Mouse (Mus musculus): ENCODE measurements around the gene Gm128. TPM values are rescaled to one million over a fixed set of nuclear protein-coding genes. Genes with fewer than 3 reads are reported as not detected.
"Not testable (repeated sequence)": the region's sequence is repeated elsewhere in the genome, so short reads cannot be mapped to it uniquely, and the experiment has no call there.

Gene Gm128
- polyA plus RNA-seq, 1 experiment from 2014 or later: 0.57 TPM

GRCm38 (mm10) chr3:95218466-95219137, 22.8 kb downstream of the Gm128 start:
- Histone ChIP-seq H3K4me3 (ENCODE audit: low read length) (peak overlapping the region; percentile 85), H3K27me3 (ENCODE audit: control insufficient read depth, insufficient read depth, low read length) (no peaks in the 10 kb centered on the region), H3K4me1 (ENCODE audit: control insufficient read depth, insufficient read depth, low read length) (peaks cover 5% of the 10 kb centered on the region; the same call in 1 of the 2 replicates), H3K9ac (ENCODE audit: low read depth, low read length) (peak overlapping the region; percentile 96; the same call in 1 of the 2 replicates), H3K9me3 (ENCODE audit: control insufficient read depth, low read length) (no peaks in the 10 kb centered on the region), H3K36me3 (ENCODE audit: control insufficient read depth, insufficient read depth, low read length) (peaks cover 41% of the 10 kb centered on the region), H3K4me2 (replicated peaks; ENCODE audit: low read depth, low read length) (peak overlapping the region; percentile 48), H3K27ac (ENCODE audit: low read depth, low read length) (peak overlapping the region; percentile 100)
- 82% methylated on average over 6 of the region's 6 CpGs for WGBS
- ATAC-seq (ENCODE audit: low FRiP score, low TSS enrichment): no peak

- Histone ChIP-seq H3K9ac (ENCODE audit: low read depth, low read length) (peak within 1 kb of the TSS; percentile 96), H3K4me3 (ENCODE audit: low read length) (peak within 1 kb of the TSS; percentile 85), H3K4me1 (ENCODE audit: control insufficient read depth, insufficient read depth, low read length) (peaks cover 5% of the 10 kb centered on the region; the same call in 1 of the 2 replicates), H3K9me3 (ENCODE audit: control insufficient read depth, low read length) (no peaks in the 10 kb centered on the region), H3K27ac (ENCODE audit: low read depth, low read length) (peak within 1 kb of the TSS; percentile 100), H3K36me3 (ENCODE audit: control insufficient read depth, insufficient read depth, low read length) (peaks cover 32% of the 10 kb centered on the region), H3K27me3 (ENCODE audit: control insufficient read depth, insufficient read depth, low read length) (no peaks in the 10 kb centered on the region), H3K4me2 (replicated peaks; ENCODE audit: low read depth, low read length) (peak within 1 kb of the TSS; percentile 48)
- WGBS: under 1% methylated on average over 56 of the region's 56 CpGs
- peak; percentile 94 for ATAC-seq (ENCODE audit: low FRiP score, low TSS enrichment)
Measured at GRCm38 (mm10) chr3:95217255-95218134, 23.9 kb downstream of the Gm128 start, which contains the start of gene Gabpb2. Gene Gabpb2, minus strand, starts transcription at chr3:95217916.

- peak overlapping the region; percentile 96 for H3K9ac ChIP-seq (ENCODE audit: low read depth, low read length)
- WGBS: 20% methylated on average over 4 of the region's 4 CpGs
- no peak; the same call in 1 of the 2 replicates for ATAC-seq (ENCODE audit: low FRiP score, low TSS enrichment)
Measured at GRCm38 (mm10) chr3:95216655-95217254, 24.6 kb downstream of the Gm128 start.

GRCm38 (mm10) chr3:95213609-95213975, 27.8 kb downstream of the Gm128 start:
- H3K4me1 ChIP-seq (ENCODE audit: control insufficient read depth, insufficient read depth, low read length): peaks cover 5% of the 10 kb centered on the region; the same call in 1 of the 2 replicates
- no peak for ATAC-seq (ENCODE audit: low FRiP score, low TSS enrichment)
- H3K9me3 ChIP-seq (ENCODE audit: control insufficient read depth, low read length): no peaks in the 10 kb centered on the region
- 97% methylated on average over 1 of the region's 1 CpGs for WGBS
- H3K4me3 ChIP-seq (ENCODE audit: low read length): no peak overlapping the region
- peaks cover 26% of the 10 kb centered on the region for H3K36me3 ChIP-seq (ENCODE audit: control insufficient read depth, insufficient read depth, low read length)
- no peak overlapping the region for H3K4me2 ChIP-seq (replicated peaks; ENCODE audit: low read depth, low read length)
- no peak overlapping the region for H3K27ac ChIP-seq (ENCODE audit: low read depth, low read length)
- H3K27me3 ChIP-seq (ENCODE audit: control insufficient read depth, insufficient read depth, low read length): no peaks in the 10 kb centered on the region
- no peak overlapping the region for H3K9ac ChIP-seq (ENCODE audit: low read depth, low read length)

More at GRCm38 (mm10) chr3:95216655-95217254, 24.6 kb downstream of the Gm128 start:
- Histone ChIP-seq H3K36me3 (ENCODE audit: control insufficient read depth, insufficient read depth, low read length) (peaks cover 30% of the 10 kb centered on the region), H3K4me3 (ENCODE audit: low read length) (peak overlapping the region; percentile 85), H3K4me2 (replicated peaks; ENCODE audit: low read depth, low read length) (peak overlapping the region; percentile 48), H3K27me3 (ENCODE audit: control insufficient read depth, insufficient read depth, low read length) (no peaks in the 10 kb centered on the region), H3K9me3 (ENCODE audit: control insufficient read depth, low read length) (no peaks in the 10 kb centered on the region), H3K4me1 (ENCODE audit: control insufficient read depth, insufficient read depth, low read length) (peaks cover 5% of the 10 kb centered on the region; the same call in 1 of the 2 replicates), H3K27ac (ENCODE audit: low read depth, low read length) (peak overlapping the region; percentile 100)

GRCm38 (mm10) chr3:95212889-95213608, 28.3 kb downstream of the Gm128 start:
- not testable (repeated sequence) for H3K4me3 ChIP-seq (ENCODE audit: low read length); H3K9me3 ChIP-seq (ENCODE audit: control insufficient read depth, low read length); H3K27me3 ChIP-seq (ENCODE audit: control insufficient read depth, insufficient read depth, low read length); H3K9ac ChIP-seq (ENCODE audit: low read depth, low read length); H3K4me2 ChIP-seq (replicated peaks; ENCODE audit: low read depth, low read length); H3K4me1 ChIP-seq (ENCODE audit: control insufficient read depth, insufficient read depth, low read length); H3K27ac ChIP-seq (ENCODE audit: low read depth, low read length); ATAC-seq (ENCODE audit: low FRiP score, low TSS enrichment)
- peaks cover 26% of the 10 kb centered on the region for H3K36me3 ChIP-seq (ENCODE audit: control insufficient read depth, insufficient read depth, low read length)
- 95% methylated on average over 7 of the region's 10 CpGs for WGBS

- no peak for ATAC-seq (ENCODE audit: low FRiP score, low TSS enrichment)
- no peak overlapping the region for H3K27ac ChIP-seq (ENCODE audit: low read depth, low read length)
- H3K36me3 ChIP-seq (ENCODE audit: control insufficient read depth, insufficient read depth, low read length): peaks cover 43% of the 10 kb centered on the region
- 87% methylated on average over 2 of the region's 2 CpGs for WGBS
- no peak overlapping the region for H3K4me3 ChIP-seq (ENCODE audit: low read length)
- H3K9me3 ChIP-seq (ENCODE audit: control insufficient read depth, low read length): no peaks in the 10 kb centered on the region
- no peaks in the 10 kb centered on the region for H3K4me1 ChIP-seq (ENCODE audit: control insufficient read depth, insufficient read depth, low read length)
- no peaks in the 10 kb centered on the region for H3K27me3 ChIP-seq (ENCODE audit: control insufficient read depth, insufficient read depth, low read length)
- no peak overlapping the region for H3K9ac ChIP-seq (ENCODE audit: low read depth, low read length)
- H3K4me2 ChIP-seq (replicated peaks; ENCODE audit: low read depth, low read length): no peak overlapping the region
Measured at GRCm38 (mm10) chr3:95210585-95210984, 30.8 kb downstream of the Gm128 start.

GRCm38 (mm10) chr3:95208286-95208685, 33.1 kb downstream of the Gm128 start:
- no peak for ATAC-seq (ENCODE audit: low FRiP score, low TSS enrichment)
- H3K9me3 ChIP-seq (ENCODE audit: control insufficient read depth, low read length): no peaks in the 10 kb centered on the region
- no peak overlapping the region for H3K9ac ChIP-seq (ENCODE audit: low read depth, low read length)
- no peaks in the 10 kb centered on the region for H3K4me1 ChIP-seq (ENCODE audit: control insufficient read depth, insufficient read depth, low read length)
- H3K36me3 ChIP-seq (ENCODE audit: control insufficient read depth, insufficient read depth, low read length): peaks cover 54% of the 10 kb centered on the region
- H3K4me2 ChIP-seq (replicated peaks; ENCODE audit: low read depth, low read length): no peak overlapping the region
- H3K27me3 ChIP-seq (ENCODE audit: control insufficient read depth, insufficient read depth, low read length): no peaks in the 10 kb centered on the region
- H3K27ac ChIP-seq (ENCODE audit: low read depth, low read length): no peak overlapping the region
- no peak overlapping the region for H3K4me3 ChIP-seq (ENCODE audit: low read length)
- 86% methylated on average over 4 of the region's 4 CpGs for WGBS

- no peaks in the 10 kb centered on the region for H3K9me3 ChIP-seq (ENCODE audit: control insufficient read depth, low read length)
- WGBS: 93% methylated on average over 6 of the region's 6 CpGs
- no peaks in the 10 kb centered on the region for H3K27me3 ChIP-seq (ENCODE audit: control insufficient read depth, insufficient read depth, low read length)
- H3K4me2 ChIP-seq (replicated peaks; ENCODE audit: low read depth, low read length): no peak overlapping the region
- H3K4me3 ChIP-seq (ENCODE audit: low read length): no peak overlapping the region
- peaks cover 66% of the 10 kb centered on the region for H3K36me3 ChIP-seq (ENCODE audit: control insufficient read depth, insufficient read depth, low read length)
- no peak for ATAC-seq (ENCODE audit: low FRiP score, low TSS enrichment)
- no peak overlapping the region for H3K9ac ChIP-seq (ENCODE audit: low read depth, low read length)
- no peak overlapping the region for H3K27ac ChIP-seq (ENCODE audit: low read depth, low read length)
- H3K4me1 ChIP-seq (ENCODE audit: control insufficient read depth, insufficient read depth, low read length): no peaks in the 10 kb centered on the region; the same call in 1 of the 2 replicates
Measured at GRCm38 (mm10) chr3:95203880-95204279, 37.5 kb downstream of the Gm128 start.
